Mouse (Mus musculus) adrenal gland, adult 10 weeks (tissue): ENCODE measurements around the gene Vmn2r28. TPM values are rescaled to one million over a fixed set of nuclear protein-coding genes. Genes with fewer than 3 reads are reported as not detected.

Experiments used
- polyA plus RNA-seq: library from polyadenylated mRNA; stranded (reverse); fragments of 350-450 nt; fragmentation: Illumina TruSeq; extraction: RNeasy Lipid Tissue Mini Kit (QIAGEN cat#74804); gene quantifications from one replicate; pipeline ENCODE4 v1.2.3, GENCODE M21; 2014; ENCODE audit warnings: low read depth, low replicate concordance

The Vmn2r28 gene
- not detected for polyA plus RNA-seq

DNA sequence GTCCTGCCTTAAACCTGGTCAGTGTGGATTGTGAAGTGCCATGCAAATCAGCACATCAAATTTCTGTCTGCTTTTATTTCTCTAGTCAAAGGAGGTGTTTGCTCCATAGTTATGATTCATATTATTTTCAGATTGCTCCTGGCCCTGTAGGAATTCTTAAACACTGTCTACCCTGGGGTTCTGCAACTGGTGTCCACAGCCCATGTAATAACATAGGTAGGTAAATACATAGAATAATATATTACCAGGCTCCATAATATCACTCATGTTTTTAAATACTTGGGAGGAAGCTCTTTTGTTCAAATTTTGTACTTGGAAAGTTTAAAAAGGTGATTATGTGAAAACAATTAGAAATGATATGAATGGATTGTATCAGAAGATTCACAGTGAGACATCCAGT lies at the start of gene Vmn2r28:
Gene Vmn2r28 (minus strand): TSS at position 101 of the 400 bp plus-strand sequence.

DNA sequence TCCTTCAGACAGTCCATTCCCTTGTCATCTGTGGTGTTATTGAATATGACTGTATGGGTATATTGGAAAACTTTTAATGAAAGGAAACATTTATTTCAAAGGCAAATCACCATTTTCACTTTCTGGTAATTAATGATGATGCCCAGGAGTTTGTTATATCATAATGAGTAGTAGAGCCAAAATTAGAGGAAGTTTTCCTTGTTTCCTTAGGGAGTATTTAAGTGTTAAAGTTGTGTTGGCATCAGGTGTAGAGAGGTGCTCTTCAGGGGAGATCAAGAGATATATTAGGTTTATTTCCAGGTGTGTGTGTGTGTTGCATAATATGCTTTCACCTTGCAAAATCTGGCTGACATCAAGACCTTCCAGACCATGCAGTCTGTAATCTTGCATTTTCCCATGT lies 37.1 kb downstream of the Vmn2r28 start, which contains the start of gene Vmn1r59:
Gene Vmn1r59 (minus strand): TSS at position 101 of the 400 bp plus-strand sequence.

Other genes starting within 250 kb of the Vmn2r28 start
- gene Gm5065, start 143.4 kb downstream of the Vmn2r28 start, polyA plus RNA-seq = not detected
- gene Nlrp2, start 142.9 kb downstream of the Vmn2r28 start, polyA plus RNA-seq = not detected
- gene Vmn1r58, start 80.6 kb downstream of the Vmn2r28 start, polyA plus RNA-seq = not detected
- not detected for gene Vmn1r59, start 37.2 kb downstream of the Vmn2r28 start, polyA plus RNA-seq
- gene Vmn1r60, start 53.4 kb upstream of the Vmn2r28 start, polyA plus RNA-seq = not detected
- gene Vmn1r61, start 119.3 kb upstream of the Vmn2r28 start, polyA plus RNA-seq = not detected
- not detected for gene Vmn1r62, start 179.7 kb upstream of the Vmn2r28 start, polyA plus RNA-seq